Mouse (Mus musculus) telencephalon, adult 2 months (tissue): ENCODE data around the gene Naa15.
A peak's percentile ranks its signal among the peaks of the same experiment; 100 is the strongest.
"Not testable (repeated sequence)": the region's sequence is repeated elsewhere in the genome, so short reads cannot be mapped to it uniquely, and the experiment has no call there.

ENCODE experiments used
- DNase-seq: peaks from one replicate; pipeline ENCODE4 v3.0.0-alpha.2; 2011; ENCODE audit warnings: low read depth, low spot score

The Naa15 gene

DNA sequence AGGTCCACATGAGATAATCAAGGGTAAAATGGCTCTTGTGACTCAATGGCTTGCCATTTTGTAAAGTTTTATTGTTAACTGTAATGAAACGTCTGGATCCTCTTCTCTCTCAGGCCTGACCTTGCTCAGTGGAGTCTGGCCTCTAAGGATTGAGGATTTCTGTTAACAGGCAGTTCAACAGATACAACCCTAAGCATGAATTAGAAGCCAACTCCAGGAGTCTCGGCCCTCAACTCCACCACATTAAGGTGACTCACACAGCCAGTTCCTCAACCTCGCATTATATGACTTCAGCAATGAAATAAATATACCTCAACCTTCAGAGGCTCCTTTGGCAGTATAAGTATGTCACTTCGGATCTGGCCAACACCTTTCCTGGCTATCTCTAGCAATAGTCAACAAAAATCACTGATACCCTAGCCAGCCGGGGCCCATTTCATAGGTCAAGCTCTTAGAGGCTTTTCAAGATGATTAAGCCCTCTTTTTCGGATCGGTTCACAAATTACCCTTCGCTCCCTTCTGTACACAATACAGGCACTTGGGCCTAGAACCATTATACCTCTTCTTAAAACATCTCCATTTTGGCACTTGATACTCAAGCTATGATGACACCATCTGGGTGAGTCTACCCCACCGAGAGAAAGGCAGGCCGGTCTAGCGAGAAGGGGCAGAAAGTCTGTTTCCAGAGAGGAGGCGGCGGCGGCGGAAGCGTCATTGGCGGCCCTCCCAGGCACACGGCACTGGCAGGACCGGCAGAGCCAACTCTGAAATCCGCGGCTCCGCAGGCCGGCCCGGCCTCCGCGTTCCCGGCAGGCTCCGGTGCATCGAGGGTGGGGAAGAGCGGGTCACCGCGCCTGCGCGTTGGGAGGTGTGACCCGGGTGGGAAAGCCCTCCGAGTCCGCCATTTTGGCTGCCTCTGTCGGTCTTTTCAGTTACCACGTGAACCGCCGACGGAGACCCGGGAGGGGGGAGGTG lies at the start of gene Naa15:
TSS of gene Naa15 (plus strand) at position 51 of the 975 bp plus-strand sequence.
- DNase-seq = peak; percentile 95

DNA sequence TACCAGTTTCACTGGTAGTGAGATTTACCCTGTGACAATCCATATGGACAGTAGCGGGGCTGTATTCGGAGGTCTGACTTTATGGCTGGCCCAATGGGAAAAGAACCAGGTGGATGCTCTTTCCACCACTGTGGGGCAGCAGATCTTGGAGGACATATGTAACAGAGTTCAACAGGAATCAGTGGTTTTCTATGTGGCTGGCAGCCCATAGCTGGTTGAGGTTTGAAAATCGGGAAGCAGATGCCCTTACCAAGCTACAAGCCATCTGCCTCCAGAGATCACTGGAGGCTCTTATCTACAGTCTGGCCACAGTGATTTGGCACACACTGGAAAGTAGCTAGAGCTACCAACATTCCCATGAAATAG lies 49.4 kb upstream of the Naa15 start:
- DNase-seq = no peak

DNA sequence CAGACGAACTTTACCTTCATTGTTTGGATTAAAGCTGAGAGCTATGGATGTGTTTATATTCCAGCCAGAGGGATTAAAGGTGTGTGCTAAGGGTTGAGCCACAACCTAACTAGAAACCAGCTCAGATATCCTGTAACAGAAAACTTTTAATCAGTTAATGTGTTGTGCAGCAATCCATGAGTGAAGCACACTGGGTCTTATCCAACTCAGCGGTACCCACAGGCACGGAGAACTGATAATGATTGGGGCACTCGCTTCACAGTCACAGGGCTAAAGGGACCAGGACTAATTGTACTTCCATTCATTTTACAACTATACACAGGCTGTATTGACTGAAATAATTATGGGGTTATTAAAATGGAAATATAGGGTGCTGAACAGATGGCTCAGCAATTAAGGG lies 48.0 kb upstream of the Naa15 start:
- DNase-seq = no peak

DNA sequence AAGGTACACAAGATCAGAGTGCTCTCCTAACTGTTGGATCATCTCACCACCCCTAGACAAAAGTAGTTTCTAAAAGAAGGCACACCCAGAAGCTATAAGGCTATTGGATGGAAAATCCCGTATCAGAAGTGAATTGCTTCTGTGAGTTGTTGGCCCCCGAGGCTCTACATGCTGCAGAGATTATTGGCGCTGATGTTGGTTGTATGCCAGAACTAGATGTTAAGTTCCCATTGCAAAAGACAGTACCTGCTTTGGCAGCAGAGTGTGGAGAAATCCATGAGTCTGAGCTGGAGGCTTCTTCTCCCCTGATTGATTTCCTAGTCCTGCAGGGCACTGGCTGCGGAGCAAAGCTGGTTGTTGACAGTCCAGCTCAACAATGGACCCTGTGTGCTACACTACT lies 46.9 kb upstream of the Naa15 start:
- no peak for DNase-seq

DNA sequence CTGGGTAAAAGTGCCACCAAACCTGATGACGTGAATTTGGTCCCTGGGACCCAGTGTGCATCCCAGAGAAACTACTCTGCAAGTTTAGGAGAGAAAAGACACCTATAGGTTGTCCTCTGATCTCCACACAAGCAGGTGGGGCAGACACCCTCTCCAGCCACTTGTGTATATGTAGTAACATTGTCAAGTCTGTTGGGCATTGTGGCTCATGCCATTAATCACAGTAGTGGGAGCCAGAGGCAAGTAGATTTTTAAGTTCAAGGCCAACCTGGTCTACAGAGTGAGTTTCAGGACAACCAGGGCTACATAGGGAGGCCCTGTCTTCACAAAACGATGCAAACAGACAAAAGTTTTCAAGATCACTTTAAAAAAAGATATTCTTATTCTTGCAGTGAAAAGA lies 43.1 kb upstream of the Naa15 start:
- DNase-seq = no peak

DNA sequence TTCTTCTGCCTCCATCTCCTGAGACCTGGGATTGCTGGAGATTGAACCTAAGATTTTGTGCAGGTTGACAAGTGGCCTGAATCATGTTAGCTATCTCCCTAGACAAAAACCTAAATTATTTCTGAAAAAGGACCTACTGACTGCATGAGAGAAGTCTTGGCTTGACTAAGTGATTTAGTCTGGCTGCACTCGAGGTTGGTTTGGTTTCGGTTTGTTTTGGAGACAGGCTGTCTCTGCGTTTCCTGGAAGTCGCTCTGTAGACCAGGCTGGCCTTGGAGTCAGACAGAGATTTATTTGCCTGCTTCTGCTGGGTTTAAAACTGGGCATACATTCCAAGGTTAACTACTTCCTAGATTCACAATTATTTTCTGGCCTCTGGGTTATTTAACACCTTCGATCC lies 42.1 kb upstream of the Naa15 start:
- DNase-seq = no peak

DNA sequence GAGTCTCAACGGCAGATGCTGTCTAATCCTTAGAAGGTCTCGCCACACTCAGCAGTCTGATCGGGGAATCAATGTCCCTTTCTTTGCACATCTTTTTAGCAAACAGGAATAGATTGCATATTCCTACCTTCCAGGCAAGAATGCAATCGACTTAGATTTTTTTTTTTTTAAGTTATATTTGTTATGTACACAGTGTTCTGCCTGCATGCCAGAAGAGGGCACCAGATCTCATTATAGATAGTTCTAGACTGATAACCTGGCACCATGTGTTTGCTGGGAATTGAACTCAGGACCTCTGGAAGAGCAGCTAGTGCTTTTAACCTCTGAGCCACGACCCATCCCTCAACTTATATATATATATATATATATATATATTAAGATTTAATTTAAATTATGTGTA lies 41.4 kb upstream of the Naa15 start:
- DNase-seq = no peak

DNA sequence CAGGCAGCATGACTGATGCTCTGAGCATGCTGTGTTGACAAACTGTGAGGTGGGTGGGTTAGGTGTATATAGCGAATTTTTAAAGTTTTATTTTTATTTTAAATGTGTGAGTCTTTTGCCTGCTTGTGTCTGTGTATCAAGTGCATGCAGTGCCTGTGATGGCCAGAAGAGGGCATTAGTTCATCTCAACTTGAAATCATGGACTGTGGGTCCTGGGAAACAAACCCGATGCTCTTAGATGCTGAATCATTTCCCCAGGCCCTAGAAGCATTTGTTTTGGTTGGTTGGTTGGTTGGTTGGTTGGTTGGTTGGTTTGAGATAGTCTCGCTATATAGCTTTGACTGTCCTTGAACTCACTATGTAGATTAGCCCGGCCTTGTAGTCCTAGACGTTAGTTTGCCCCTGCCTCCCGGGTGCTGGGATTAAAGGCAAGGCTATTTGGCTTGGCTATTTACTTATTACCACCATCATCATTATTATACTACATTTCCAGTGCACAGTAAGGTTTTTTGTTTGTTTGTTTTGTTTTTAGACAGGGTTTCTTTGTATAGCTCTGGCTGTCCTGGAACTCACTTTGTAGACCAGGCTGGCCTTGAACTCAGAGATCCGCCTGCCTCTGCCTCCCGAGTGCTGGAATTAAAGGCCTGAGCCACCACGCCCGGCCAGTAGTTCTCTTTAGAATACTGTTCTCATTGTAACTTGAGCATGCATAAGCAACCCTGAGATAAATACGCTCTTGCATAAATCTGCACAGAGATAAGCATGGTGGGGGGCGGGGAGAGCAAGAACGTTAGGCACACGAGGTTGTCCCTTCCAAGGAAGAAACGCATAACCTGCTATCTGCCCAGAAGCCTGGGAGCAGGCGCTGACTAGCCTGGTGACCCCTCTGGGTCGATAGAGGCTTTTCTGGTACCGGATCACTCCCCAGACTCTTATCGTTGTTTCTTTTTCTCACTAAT lies 39.4 kb upstream of the Naa15 start:
- DNase-seq = no peak

DNA sequence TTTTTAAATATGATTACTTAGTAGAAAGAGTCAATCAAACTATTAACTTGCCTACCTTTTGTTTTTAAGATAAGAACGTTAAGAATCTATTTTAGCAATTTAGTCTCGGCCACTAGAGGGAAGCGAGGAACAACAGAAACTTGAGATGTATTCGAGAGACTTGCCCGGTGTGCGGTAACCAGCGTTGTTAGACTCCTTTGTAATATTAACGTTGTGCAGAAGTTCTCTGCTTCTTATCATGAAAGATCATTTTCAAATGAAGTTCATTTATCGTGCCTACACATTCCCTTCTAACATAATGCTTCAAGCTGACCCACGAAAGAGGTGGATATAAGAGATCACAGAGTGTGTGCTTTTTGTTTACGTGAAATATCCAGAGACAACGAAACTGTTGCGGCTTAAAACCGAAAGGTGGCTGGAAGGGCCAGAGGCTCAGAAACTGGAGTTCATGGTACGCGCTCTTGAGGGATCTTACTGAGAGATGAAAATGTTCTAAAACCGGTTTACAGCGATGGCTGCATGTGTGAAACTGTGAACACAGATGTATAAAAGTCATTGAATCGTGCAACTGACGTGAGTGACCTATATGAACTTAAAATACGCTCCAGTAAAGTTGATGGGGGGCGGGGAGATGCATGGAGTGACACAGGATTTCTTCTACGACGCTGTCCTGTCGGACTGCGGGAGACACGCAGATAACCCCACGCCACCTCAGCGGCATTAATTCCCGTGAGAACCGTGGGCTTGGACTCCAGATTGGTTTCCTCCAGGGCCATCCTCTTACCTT lies 36.9 kb upstream of the Naa15 start:
- DNase-seq = no peak

DNA sequence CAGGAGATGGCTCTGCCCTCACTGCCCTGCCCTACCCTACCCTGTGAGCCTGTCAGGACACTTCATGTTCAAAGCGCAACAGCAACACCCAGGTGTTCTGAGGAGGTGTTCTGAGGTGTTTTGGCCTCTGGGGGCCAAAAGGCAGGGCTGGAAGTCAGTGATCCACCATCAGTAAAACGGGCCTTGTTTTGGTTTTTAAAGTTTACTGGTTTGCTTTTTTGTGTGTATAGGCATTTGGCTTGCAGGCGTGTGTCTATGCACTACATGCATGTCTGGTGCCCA lies 36.3 kb upstream of the Naa15 start:
- no peak for DNase-seq

DNA sequence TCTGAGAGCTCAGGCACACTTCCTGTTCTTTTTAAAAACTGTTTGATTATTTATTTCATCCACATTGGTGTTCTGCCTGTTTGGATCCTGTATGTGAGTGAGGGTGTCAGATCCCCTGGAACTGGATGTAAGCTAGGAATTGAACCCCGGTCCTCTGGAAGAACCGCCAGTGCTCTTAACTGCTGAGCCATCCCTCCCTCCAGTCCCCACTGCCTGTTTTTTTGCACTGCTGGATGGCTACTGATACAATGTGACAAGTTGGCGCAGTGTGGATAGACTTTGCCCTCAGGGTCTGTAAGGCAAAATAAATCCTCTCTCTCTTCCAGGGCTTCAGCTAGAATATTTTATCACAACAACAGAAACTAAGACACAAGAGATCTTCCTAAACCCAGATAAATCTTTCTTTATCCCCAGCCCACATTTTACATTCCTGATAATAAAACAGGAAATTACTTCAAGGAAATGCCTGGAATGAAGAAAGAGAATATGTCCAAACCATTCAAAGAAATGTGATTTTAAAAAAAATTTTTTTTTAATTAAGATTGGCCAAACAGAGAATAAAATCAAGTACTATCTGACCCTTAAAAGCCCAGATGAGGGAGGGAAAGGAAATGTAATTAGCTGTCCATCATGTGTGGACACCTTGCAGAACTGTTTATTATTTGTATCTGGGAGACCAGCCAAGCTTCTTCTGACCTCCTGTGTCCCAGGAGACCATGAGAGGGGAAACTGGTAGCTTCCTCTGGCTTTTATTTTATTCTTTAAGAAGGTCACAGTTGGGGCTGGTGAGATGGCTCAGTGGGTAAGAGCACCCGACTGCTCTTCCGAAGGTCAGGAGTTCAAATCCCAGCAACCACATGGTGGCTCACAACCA lies 34.9 kb upstream of the Naa15 start:
- no peak for DNase-seq

DNA sequence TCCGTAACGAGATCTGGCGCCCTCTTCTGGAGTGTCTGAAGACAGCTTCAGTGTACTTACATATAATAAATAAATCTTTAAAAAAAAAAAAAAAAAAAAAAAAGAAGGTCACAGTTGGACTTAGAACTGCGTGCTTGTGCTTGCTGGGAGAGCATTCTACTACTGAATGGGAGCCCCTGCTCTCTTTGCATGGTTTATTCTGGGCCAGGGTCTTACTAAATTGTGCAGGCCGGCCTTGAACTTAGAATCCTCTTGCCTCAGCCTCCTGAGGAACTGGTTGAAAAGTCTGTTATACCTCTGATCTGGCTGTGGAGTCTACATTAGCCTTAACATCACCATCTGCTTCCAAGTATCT lies 34.3 kb upstream of the Naa15 start:
- DNase-seq = no peak

DNA sequence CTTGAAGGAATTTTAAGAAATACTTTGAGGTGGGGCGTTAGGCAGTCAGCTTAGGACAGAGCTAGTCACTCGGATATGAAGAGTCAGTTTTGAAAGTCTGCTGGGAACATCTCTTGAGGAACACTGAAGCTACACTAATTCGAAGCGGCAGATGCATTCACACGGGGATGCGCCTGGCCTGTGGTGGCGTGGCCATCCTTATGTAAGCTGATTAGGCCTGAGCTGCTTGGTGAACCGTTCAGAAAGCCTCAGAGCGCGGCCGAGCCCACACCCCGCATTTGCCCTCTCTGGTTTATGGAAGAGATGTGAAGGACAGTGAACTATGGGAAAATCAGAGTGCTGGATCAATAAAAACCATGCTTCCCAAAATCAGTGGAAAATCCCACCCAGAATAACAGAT lies 31.5 kb upstream of the Naa15 start:
- no peak for DNase-seq

DNA sequence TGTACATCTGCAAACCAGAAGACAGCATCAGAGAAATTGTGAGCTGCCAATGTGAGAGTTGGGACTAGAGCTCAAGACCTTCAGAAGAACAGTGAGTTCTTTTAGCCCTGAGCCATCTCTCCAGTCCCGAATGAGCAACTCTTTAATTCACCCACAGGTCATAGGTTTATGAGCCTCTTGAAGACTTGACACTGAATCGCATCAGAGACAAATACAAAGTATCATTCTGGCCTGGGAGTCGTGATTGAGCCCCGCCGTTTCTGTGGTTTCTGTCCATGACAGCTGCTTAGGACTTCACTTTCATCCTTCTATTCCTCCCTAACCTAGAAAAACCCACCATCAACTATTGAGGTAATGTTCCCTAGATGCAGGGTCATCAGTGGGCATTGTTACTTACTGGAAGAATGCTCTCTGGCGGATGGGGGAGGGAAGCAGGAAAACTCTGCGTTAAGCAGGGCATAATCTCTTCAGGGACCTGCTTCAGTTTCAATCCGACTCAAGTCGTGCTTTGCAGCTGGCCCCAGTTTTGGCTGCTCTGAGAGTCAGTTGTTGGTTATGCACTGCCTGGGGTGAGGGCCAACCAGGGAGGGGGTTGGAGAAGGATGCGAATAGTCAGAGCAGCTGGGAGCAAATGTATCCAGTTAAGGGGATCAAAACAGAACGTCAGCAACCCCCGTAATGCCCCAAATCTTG lies 28.4 kb upstream of the Naa15 start:
- no peak for DNase-seq

DNA sequence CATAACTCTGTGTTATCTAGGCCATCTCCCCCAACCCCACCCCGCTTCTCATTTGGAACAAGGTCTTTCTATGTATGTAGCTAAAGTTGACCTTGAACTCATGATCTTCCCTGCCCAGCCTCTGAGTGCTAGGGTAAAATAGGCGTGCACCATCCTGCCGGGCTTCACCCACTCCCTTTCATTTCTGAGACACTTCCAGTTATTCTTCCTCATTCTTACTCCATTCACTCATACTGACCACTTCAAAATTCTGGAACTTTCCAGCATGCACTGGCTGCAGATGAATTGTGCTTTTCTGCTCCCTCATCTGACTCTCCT lies 27.9 kb upstream of the Naa15 start:
- DNase-seq = no peak

DNA sequence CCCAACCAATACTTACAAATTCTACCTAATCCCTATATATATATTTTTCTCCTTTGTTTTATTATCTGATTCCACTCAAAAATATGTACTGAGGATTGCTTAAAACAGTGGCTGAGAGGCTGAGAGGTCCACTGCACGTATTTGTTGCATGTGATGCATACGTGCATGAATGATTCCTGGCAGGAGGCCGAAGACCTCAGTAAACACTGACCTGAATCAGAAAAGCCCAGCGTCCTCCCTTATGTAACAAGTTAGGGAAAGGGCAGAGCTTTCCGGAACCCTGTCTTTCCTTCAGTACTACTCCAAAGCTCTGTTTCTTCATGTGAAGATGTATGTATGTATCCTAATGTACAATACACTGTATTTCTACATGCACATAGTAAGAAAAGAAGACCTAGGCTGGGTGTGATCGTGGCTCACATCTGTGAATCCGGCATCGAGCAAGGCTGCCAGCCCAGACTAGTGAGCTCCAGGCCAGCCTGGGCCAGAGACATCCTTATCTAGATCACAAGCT lies 27.0 kb upstream of the Naa15 start:
- no peak for DNase-seq

DNA sequence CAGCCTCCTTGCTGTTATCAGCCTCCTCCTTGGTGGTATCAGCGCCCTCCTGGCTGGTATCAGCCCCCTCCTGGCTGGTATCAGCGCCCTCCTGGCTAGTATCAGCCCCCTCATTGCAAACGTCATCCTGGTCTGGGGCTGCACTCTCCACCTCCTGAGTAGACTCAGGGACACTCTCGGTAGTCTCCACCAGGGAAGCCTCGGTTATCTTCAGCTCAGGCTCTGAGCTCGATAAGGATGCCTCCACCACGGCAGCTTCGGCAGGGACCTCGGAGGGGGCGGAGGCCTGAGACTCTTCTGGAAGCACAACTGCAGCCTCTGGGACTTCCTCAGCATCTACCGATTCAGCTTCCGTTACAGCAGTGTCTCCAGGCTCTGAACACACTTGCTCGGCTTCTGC lies 26.0 kb upstream of the Naa15 start:
- DNase-seq = no peak

DNA sequence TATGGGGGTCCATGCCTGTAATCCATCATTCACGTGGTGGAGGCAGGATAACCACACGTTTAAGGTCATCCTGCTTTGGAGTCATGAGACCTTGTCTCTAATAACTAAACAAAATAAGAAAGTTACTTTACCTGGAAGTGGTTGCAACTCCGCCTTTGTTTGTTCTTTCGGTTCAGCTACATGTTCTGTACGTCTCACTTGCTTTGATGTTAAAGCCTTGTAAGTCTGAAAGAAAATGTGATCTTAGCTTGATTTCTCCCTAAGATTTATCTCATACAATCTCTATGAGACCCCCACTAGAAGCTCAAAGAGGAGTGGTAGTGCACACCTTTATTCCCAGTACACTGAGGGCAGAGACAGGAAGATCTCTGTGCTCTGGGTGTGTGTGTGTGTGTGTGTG lies 23.9 kb upstream of the Naa15 start:
- no peak for DNase-seq

DNA sequence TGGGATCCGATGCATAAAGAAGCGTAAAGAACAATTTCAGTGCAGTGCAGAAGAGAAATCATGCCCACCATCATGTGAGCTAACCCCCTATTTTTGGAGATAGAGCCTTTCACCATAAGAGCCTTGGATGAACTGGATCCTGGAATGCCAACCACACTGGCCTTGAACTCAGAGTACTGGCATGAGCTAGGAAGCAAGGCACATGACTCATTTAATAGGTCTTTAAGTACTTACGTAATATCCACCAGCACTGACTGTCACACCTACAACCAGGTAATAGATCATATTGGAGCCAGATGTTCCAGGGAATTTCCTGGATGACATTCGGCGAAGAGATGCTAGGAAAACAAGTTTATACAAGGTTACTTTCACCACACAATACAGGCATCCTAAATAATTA lies 23.4 kb upstream of the Naa15 start:
- DNase-seq = no peak

DNA sequence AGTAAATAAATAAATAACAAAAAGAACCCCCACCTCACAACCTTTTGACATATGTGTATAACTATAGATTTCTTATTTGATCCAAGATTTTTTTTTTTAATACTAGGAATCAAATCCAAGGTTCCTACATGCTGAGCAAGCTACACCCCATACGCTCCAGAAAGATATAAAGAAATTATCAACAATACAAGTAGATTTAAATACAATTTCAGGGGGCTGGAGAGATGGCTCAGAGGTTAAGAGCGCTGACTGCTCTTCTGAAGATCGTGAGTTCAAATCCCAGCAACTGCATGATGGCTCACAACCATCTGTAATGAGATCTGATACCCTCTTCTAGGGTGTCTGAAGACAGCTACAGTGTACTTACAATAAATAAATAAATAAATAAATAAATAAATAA lies 21.9 kb upstream of the Naa15 start:
- not testable (repeated sequence) for DNase-seq
